Mouse (Mus musculus) right cerebral cortex, postnatal 36 days (tissue): ENCODE data around the gene Qser1.

ENCODE experiments used
- DNase-seq, 2 experiments: peaks; one replicate each; pipeline ENCODE4 v3.0.0; 2022; ENCODE audit warnings: low spot score in 2 of 2, mixed read lengths in 1 of 2

The Qser1 gene

DNA sequence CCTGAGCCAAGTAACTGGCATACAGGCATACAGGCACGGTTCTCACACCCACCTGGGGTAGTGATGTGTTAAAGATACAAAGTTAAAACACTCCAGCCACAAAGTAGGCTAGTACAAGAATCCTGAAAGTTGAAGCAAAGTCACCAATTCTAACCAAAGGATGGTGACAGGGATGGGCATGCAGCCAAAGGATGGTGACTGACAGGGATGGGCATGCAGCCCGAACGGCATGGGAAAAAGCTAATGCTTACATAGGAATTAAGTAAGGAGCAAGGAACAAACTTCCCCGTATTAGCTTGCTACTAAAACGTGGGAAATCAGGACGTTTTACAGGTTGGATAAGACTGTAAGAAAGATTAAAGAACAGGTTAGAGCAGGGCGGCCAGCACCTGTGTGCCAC, 80.3 kb downstream of the Qser1 start:
- DNase-seq = no peak

- DNase-seq = no peak
Observed at GRCm38 (mm10) chr2:104732562-104733256, 83.9 kb downstream of the Qser1 start.

DNA sequence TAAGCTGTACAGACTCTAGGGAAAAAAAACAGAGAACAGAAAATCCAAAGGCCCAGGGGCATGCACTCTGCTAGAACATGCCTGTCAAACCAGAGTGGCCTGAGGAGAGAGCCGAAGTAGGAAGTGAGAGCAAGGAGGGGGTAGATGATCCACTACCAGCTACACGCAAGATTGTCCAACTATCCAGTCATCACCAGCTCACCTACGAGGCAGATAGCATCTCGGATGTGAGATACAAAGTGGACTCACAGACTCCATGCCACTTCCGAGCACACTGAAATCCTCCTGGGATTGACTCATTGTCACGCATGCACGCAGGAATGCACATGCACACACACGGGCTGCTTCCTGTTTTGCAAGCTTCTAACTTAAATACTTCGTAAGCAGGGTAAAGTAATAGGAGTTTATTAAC, 84.5 kb downstream of the Qser1 start:
- no peak for DNase-seq

DNA sequence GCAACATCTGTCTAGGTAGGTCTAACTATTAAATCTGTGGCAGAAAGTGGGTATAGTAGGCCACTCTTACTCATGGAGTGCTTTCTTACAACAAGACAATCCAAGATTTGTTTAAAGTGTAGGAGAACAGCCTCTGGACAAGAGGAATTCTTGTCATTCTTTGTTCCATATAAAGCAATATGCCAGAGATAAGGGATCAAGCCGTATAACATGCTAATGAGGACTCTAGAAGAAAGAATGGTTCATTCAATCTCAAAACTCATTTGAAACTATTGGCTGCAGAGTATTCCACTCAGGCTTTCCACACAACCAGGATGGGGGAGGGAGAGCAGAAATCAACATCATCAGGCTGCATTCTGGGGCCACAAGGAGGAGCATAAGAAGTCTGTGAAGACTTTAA, 89.2 kb downstream of the Qser1 start:
- DNase-seq = no peak

DNA sequence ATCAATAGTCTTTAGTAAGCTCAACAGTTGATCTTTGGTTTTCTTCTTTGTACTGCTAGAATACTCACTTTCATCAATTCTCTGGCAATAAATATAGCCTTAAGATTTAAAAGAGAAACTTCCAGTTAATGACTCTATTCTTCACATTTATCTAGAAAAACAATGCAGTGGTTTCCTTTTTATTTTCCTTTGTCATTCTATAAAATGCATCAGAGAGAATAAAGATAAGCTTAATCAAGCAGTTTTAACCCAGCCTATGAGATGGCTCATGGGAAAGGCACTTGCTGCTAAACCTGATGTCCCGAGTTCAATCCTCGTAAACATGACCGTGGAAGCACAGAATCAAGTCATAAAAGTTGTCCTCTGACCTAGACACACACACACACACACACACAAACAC, 94.5 kb downstream of the Qser1 start:
- no peak for DNase-seq

DNA sequence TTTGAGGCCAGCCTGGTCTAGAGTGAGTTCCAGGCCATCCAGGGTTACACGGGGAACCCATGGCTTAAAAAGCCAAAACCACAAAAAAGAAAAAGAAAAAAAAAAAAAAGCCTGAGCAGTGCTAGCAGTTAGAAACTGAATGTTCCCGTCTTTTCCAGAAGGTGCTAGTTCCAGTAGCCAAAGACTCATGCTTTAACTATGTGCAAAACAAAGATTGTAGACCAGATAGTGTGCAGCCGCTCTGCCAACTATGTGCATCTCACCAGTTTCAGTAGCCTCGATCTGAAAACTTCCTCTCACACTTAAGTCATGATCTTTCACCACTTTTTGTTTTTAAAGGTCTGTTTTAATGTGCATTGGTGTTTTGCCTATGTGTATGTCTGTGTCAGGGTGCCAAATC, 98.7 kb downstream of the Qser1 start:
- DNase-seq = no peak

DNA sequence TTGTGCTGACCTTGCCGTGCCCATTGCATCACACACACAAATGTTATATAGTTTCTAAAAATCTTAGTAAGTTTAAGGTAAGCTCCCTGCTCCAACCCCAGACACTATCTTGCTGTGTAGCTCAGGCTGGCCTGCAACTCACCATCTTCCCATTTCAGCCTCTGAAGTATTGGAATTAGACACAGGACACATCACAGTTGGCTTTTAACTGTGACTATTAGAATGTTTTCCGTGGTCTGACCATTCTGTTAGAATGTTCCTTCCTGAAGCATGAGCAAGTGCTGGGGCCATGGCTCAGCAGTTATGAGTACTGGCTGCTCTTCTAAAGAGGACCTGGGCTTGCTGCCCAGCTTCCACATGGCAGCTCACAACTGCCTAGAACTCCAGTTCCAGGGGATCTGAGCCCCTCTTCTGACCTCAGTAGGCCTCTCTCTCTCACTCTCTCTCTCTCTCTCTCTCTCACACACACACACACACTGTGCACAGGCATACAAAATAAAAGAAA, 99.3 kb downstream of the Qser1 start:
- no peak for DNase-seq

DNA sequence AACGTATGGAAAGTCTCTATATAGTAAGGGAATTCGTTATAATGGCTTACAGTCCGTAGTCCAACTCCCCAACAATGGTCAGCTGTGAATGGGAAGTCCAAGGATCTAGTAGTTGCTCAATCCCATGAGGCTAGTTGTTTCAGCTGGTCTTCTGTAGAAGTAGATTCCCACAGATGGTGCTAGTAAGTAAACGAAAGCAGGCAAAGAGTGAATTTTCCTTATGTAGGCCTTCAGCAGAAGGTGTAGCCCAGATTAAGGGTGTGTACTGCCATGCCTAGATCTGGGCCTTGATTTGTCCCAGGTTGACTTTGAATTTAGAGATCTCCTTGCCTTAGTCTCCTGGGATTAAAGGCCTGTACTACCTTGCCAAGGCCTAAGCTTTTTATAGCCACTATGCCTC, 100.3 kb downstream of the Qser1 start, which contains the start of gene Pin1rt1:
TSS of gene Pin1rt1 (minus strand) at position 101 of the 400 bp plus-strand sequence.
- no peak for DNase-seq

GRCm38 (mm10) chr2:104714254-104714691, 102.3 kb downstream of the Qser1 start:
- DNase-seq = no peak

GRCm38 (mm10) chr2:104712486-104712809, 104.1 kb downstream of the Qser1 start:
- DNase-seq = no peak

DNA sequence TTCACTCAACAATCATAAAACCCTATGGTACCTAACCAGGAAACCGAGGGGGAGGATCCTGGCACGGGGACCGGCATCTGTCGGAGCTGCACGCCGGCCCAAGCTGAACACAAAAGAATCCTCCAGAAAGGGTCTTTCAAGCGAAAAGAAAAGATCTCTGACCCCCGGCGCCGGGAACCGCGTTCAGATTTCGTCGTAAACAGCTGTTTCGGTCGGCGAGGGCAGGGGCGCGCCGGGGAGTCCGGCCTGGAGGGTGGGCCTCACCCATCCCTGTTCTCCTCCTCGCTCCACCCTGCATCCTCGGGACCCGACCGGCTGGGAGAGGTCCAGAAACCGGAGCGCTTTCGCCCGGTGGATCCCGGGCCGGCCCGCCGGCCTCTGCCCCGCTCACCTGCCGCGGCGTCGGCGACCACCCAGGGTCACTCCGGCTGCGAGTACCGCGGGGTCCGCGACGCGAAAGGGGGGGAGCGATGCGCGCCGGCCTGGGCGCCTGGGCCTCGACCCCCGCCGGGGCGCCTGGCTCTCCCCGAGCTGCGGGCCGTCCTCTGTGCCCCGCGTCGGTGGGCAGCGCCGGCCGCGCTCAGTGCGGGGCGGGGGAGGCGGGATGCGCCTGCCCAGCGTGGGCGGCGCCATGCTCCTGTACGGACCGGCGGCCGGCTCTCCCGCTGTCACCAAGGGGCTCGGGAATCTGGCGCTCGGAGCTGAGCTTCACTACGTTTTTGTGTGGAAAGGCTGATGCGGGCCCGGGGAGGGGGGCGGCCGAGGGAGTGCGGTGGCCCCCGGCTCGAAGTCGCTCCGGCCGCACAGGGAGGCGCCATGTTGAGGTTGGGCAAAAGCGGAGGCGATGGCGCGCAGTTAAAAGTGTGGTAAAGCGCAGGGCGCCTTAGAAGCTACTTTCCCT, 104.7 kb downstream of the Qser1 start, which contains the start of gene Tcp11l1:
TSS of gene Tcp11l1 (minus strand) at position 585 of the 901 bp plus-strand sequence.
- DNase-seq = peak; percentile 43 to 50

- no peak for DNase-seq
Observed at GRCm38 (mm10) chr2:104710670-104711370, 105.7 kb downstream of the Qser1 start.

DNA sequence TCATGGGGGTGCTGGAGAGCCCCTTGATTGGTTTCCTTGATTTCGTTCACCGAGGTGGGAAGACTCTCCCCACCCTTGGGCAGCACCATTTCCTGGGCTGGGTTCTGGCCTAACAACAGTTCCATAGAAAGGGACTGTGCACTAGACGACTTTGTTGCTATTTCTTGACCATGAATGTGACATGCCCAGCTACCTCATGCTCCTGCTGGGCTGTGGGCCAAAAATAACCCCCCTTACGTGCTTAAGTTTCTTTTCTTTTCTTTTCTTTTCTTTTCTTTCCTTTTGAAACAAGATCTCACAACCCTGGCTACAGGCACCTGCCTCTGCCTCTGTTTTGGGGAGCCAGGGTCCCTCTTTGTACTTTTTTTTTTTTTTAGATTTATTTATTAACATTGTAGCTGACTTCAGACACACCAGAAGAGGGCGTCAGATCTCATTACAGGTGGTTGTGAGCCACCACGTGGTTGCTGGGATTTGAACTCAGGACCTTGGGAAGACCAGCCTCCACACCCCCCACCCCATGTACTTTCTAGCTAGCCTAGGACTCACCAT, 106.7 kb downstream of the Qser1 start:
- no peak for DNase-seq
